Mouse (Mus musculus) central nervous system, embryonic 14 days (tissue): ENCODE measurements around the gene Taf1b. TPM values are rescaled to one million over a fixed set of nuclear protein-coding genes. Genes with fewer than 3 reads are reported as not detected.

Experiments used
- polyA plus RNA-seq: library from polyadenylated mRNA; depleted of rRNA; stranded (reverse); fragments of >200 nt; gene quantifications from 2 replicates; pipeline ENCODE4 v1.2.3, GENCODE M21; 2012; rRNA removed

Taf1b gene
- 25.0 and 31.5 TPM in 2 replicates for polyA plus RNA-seq

DNA sequence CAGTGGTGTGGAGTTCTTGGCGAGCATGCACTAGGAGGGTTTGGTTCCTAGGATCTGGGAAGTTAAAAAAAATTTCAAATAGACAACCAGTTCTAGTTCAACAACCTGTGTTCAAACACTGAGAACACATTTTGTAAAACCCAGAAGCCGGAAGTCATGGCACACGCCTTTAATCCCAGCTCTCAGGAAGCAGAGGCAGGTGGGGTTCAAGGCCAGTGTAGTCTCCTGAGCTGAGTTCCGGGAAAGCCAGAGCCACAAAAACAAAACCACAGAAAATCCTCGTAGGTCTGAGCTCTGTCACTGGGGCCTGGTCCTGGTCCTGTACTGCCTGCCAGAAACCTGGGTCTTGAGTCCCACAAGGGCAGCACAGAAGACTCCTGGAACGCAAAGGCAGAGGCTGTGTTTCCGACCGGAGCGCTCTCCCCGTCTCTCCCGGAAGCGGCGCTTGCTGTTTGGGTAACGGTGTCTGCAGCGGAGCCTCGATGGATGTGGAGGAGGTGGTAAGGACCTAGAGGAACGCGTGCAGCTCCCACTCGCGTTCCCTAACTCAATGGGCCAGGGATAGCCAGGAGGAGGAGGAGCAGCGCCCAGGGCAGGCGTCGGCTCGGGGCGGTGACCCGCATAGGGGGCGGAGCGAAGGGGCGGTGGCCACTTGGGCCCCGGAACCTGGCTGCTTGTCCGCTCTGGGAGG, at the start of gene Taf1b:
TSS of gene Taf1b (plus strand) at position 210 of the 691 bp plus-strand sequence.

DNA sequence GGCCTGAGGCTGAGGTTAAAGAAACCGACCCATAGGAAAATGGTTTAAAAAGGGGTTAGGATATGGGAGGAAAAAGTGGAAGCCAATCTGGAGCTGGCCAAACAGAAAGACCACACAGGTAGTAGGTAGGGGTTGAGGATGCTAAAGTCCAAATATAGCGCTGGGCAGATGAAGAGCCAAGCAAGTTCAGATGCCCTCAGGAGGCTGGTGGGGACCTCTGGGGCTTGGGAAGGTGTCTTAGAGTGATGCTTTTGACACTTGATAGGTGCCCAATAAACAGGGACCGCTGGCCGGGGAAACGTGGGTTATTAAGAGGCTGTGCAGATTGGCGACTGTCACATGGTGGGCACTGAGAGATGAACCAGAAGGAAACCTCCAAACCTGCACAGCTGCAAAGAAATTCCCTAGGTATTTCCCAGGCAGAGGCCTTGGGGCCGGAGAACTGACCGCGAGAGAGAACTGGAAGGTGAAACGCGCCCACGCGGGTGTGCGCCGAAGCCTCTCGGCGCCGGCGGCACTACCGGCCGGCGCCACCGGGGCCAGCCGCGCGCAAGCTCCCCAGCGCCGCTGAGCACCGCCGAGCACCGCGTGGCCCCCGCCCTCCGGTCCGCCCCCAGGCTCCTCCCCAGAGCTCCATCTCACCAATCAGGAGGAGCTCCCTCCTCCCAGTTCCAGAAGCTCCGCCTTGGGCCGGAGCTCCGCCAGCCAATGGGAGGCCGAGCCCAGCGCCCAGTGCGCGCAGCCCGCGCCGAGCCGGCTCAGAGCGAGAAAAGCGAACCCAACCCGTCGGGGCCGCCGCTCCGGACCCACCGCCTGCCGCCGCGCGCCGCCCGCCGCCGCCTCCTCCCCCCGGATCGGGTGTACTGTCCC, 73.6 kb downstream of the Taf1b start, which contains the start of gene Grhl1:
TSS of gene Grhl1 (plus strand) at position 761 of the 870 bp plus-strand sequence.

Other genes starting within 250 kb of the Taf1b start
- gene Grhl1, start 73.9 kb downstream of the Taf1b start, polyA plus RNA-seq = 0.79 and 1.7 TPM in 2 replicates
- gene Klf11, start 152.9 kb downstream of the Taf1b start, polyA plus RNA-seq = 10.6 and 13.7 TPM in 2 replicates
- gene Cys1, start 183.5 kb downstream of the Taf1b start, polyA plus RNA-seq = 2.0 and 3.6 TPM in 2 replicates
- gene Rrm2, start 209.9 kb downstream of the Taf1b start, polyA plus RNA-seq = 46.7 and 62.4 TPM in 2 replicates